Mouse (Mus musculus) kidney, postnatal 0 days (tissue): Measurements from ENCODE around the gene Tjp2. TPM values are rescaled to one million over a fixed set of nuclear protein-coding genes. Genes with fewer than 3 reads are reported as not detected.
A peak's percentile ranks its signal among the peaks of the same experiment; 100 is the strongest.

Experiments
- ATAC-seq: fragments of 200-750 bp; cut with Nextera tagmentation; replicated peaks from 2 replicates; pipeline ENCODE4 v1.8.0; 2017; ENCODE audit warnings: low read depth, moderate number of reproducible peaks, moderate TSS enrichment, moderate library complexity; ENCODE audit not compliant: low FRiP score
- DNase-seq: peaks from one replicate; pipeline ENCODE4 v3.0.0-alpha.2; 2016; ENCODE audit warnings: low spot score
- H3K27ac ChIP-seq: fragments of 300-500 bp; sonication (generic); 2 replicates; pipeline ENCODE4 v1.5.1; 2014; ENCODE audit warnings: mild to moderate bottlenecking
- H3K27me3 ChIP-seq: fragments of 300-500 bp; sonication (generic); 2 replicates; pipeline ENCODE4 v1.6.1; 2014; ENCODE audit warnings: low read length, mixed read lengths; ENCODE audit not compliant: insufficient read depth
- H3K36me3 ChIP-seq: fragments of 300-500 bp; sonication (generic); 2 replicates; pipeline ENCODE4 v1.6.1; 2014; ENCODE audit warnings: low read length, mixed read lengths; ENCODE audit not compliant: insufficient read depth
- H3K4me1 ChIP-seq: fragments of 300-500 bp; sonication (generic); replicated peaks from 2 replicates; pipeline ENCODE4 v1.6.1; 2014; ENCODE audit warnings: antibody characterized with exemption, low read length, mixed read lengths; ENCODE audit not compliant: insufficient read depth
- H3K4me2 ChIP-seq: fragments of 300-500 bp; sonication (generic); 2 replicates; pipeline ENCODE4 v1.6.1; 2014; ENCODE audit warnings: mild to moderate bottlenecking, low read length, moderate library complexity, mixed read lengths
- H3K4me3 ChIP-seq: fragments of 300-500 bp; sonication (generic); replicated peaks from 2 replicates; pipeline ENCODE4 v1.5.1; 2014; ENCODE audit warnings: low read depth, low read length
- H3K9ac ChIP-seq: fragments of 300-500 bp; sonication (generic); 2 replicates; pipeline ENCODE4 v1.6.1; 2014; ENCODE audit warnings: low read depth, low read length
- H3K9me3 ChIP-seq: fragments of 300-500 bp; sonication (generic); replicated peaks from 2 replicates; pipeline ENCODE4 v1.6.1; 2016; ENCODE audit warnings: low read length, inconsistent platforms, mixed read lengths
- CTCF ChIP-seq: IDR thresholded peaks from 2 replicates; pipeline ENCODE4 v1.5.1; 2016; ENCODE audit warnings: antibody characterized with exemption, low read depth, mild to moderate bottlenecking, moderate library complexity
- WGBS: fragments of 180-500 bp; shearing (Covaris S2); extraction: QIAGEN DNeasy Blood & Tissue Kit; methylation state at CpG from one replicate; pipeline ENCODE4 v1.1.7; 2014; 5-methylcytosine and 5-hydroxymethylcytosine counted together
- polyA plus RNA-seq: library from polyadenylated mRNA; unstranded; fragments of >200 nt; fragmentation: Nextera tagmentation; extraction: Ambion mirVana; gene quantifications from 2 replicates; pipeline ENCODE4 v1.2.1, GENCODE M21; 2015

Tjp2 gene
- polyA plus RNA-seq, 1 experiment from 2014 or later, result 24.9 TPM

DNA sequence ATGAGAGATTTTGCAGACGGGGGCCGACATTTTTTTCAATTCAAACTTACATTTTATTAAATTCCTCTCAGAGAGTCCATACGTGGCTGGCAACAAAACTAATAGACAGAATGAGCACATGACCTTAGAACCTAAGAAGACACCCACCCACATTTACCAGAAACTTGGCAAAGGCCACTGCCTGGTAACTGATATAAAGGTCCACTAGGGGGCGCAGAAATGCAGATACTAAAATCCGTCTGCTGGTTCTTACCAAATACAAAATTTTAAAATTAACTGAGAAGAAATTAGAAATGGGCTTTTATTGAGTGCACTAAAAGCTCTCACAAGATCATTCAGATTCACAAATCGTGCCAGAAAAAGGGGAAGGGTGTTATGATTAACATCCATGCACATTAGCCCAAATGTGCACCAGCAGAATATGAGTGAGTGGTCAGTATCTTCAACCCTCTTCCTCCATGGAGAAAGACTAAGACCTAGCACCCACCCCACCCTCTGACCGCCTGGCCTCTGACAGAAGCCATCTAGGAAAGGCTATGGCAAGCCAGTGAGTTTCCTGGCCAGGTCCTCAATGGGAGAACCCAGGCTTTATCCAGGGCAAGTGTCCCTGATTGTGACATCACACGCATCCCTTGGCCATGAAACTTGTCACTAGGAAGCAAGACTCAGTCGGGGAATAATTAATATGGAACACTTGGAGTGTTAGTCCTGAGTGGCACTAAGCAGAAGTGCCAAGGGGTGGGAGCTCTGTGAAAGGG lies 71.4 kb downstream of the Tjp2 start:
- H3K4me3 ChIP-seq, result no peak overlapping the region
- H3K9me3 ChIP-seq, result no peaks in the 10 kb centered on the region
- H3K27me3 ChIP-seq, result no peaks in the 10 kb centered on the region
- no peak overlapping the region for H3K4me2 ChIP-seq
- WGBS, result 54% methylated on average over 9 of the region's 9 CpGs
- peak; percentile 81 for TF ChIP-seq CTCF
- no peak overlapping the region for H3K27ac ChIP-seq
- H3K36me3 ChIP-seq, result no peaks in the 10 kb centered on the region
- no peak for ATAC-seq
- H3K9ac ChIP-seq, result no peak overlapping the region
- DNase-seq, result peak; percentile 89
- peaks cover 16% of the 10 kb centered on the region for H3K4me1 ChIP-seq

DNA sequence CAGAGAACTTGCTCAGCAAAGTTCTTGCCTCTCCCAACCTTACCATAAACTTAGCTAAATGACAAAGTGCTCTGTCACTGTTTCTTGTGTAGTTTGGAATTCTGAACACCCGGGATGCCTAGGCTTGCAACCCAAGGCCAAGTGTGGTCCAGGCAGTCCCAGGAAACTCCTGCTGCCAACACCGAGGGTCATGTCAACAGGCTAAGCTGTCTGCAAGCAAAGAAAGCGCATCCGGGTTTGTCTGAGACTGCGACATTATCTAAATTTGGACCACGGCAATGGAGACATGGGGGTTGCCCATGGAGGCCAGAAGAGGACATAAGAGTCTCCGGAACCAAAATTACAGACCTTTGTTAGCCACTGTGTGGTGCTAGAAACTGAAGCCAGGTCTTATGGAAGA lies 80.8 kb downstream of the Tjp2 start:
- Histone ChIP-seq H3K4me1 (no peaks in the 10 kb centered on the region), H3K4me3 (no peak overlapping the region), H3K36me3 (no peaks in the 10 kb centered on the region), H3K27me3 (no peaks in the 10 kb centered on the region), H3K9me3 (no peaks in the 10 kb centered on the region), H3K27ac (no peak overlapping the region), H3K4me2 (no peak overlapping the region), H3K9ac (no peak overlapping the region)
- no peak for TF ChIP-seq CTCF
- ATAC-seq (no peak), DNase-seq (no peak)
- 89% methylated on average over 7 of the region's 7 CpGs for WGBS

DNA sequence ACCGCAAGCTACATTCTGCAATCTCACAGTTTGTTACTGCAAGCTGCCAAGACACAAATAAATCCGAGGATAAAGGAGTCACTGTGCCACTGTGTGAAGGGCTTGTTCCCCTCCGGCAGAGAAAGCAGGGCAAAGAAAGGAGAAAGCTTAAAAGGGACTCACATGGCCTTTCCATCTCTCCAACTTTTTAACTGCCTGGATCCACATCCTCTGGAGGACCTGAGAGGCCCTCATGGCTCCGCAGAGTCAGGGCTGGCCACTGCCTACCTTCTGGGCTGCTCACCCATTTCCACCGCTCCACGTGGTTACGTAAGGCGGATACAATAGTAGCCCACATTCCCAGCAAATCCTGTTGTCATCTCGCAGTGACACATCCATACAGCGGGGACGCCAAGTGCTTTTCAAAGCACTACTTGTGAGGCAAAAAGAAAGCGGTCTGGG lies 82.2 kb downstream of the Tjp2 start:
- H3K4me1 ChIP-seq, result no peaks in the 10 kb centered on the region
- no peak overlapping the region for H3K27ac ChIP-seq
- H3K27me3 ChIP-seq, result no peaks in the 10 kb centered on the region
- H3K36me3 ChIP-seq, result no peaks in the 10 kb centered on the region
- no peak for DNase-seq
- no peak for TF ChIP-seq CTCF
- no peak for ATAC-seq
- H3K4me2 ChIP-seq, result no peak overlapping the region
- no peak overlapping the region for H3K4me3 ChIP-seq
- H3K9ac ChIP-seq, result no peak overlapping the region
- 88% methylated on average over 12 of the region's 12 CpGs for WGBS
- no peaks in the 10 kb centered on the region for H3K9me3 ChIP-seq

DNA sequence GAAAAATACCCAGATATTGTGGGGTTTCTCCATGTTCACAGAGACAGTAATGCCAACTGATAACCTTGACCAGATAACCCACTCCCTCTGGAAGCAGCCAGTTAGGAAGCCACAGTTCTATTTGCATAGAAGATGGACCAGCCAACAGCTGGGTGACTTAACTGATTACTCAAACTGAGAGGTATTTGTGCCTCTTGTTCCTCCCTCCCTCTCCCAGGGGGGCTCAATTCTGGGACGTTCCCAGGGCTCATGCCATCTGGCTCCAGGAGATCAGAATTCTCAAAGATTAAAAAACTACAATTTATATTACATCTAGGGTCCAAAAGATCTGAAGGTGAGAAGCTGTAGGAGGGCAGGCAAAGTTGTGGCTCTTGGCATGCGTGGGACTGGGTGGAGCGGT lies 84.5 kb downstream of the Tjp2 start:
- H3K27me3 ChIP-seq, result no peaks in the 10 kb centered on the region
- no peak for ATAC-seq
- H3K36me3 ChIP-seq, result no peaks in the 10 kb centered on the region; the same call in 1 of the 2 replicates
- H3K4me3 ChIP-seq, result no peak overlapping the region
- DNase-seq, result no peak
- 74% methylated on average over 3 of the region's 3 CpGs for WGBS
- no peak overlapping the region for H3K9ac ChIP-seq
- no peak overlapping the region for H3K4me2 ChIP-seq
- TF ChIP-seq CTCF, result no peak
- H3K27ac ChIP-seq, result no peak overlapping the region
- H3K9me3 ChIP-seq, result no peaks in the 10 kb centered on the region
- no peaks in the 10 kb centered on the region for H3K4me1 ChIP-seq

DNA sequence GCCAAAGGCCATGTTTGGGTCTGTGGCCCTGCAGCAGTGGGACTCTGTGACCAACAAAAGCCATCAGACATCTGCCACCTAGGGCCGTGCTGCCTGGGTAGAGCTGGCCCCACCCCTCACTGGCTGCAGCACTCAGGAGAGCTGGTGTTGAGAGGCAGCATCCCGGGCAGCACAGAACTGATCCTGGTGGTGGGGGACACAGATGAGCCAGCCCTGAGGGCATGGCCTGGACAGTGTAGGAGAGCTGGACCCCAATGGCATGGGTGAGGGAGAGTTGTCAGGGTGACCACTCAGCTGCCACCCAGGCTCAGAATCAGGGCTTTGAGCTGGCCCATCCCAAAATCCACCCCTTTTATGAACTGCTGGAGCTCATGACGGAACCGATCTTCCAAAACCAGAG lies 87.4 kb downstream of the Tjp2 start:
- Histone ChIP-seq H3K27ac (no peak overlapping the region), H3K36me3 (peaks cover 5% of the 10 kb centered on the region), H3K4me1 (no peaks in the 10 kb centered on the region; the same call in 1 of the 2 replicates), H3K4me2 (no peak overlapping the region), H3K27me3 (no peaks in the 10 kb centered on the region), H3K9ac (no peak overlapping the region), H3K9me3 (no peaks in the 10 kb centered on the region), H3K4me3 (no peak overlapping the region)
- ATAC-seq (0 out of 2 replicates have a peak, but pooled peaks have one; percentile 58), DNase-seq (no peak)
- WGBS, result 53% methylated on average over 4 of the region's 4 CpGs
- no peak for TF ChIP-seq CTCF

DNA sequence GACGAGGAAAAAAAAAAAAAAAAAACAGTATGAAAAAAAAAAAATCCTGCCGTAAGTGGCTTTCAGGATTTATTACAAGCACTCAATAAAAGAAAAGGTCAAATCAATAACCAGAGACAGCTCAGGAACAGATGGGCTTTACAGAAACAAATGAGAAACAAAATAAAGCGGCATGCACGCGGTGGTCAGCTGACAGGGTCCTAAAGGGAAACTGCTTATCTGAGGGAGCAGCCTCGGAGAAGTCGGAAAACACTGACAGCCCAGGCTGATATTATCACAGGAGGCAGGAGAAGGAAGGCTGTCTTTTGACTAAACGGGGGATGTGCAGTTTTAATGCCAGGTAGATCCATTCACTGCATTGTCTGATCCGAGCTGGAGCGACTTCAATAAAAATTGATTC lies 89.8 kb downstream of the Tjp2 start:
- TF ChIP-seq CTCF, result no peak
- no peaks in the 10 kb centered on the region; the same call in 1 of the 2 replicates for H3K4me1 ChIP-seq
- H3K36me3 ChIP-seq, result peaks cover 26% of the 10 kb centered on the region
- peak overlapping the region; percentile 50 for H3K4me2 ChIP-seq
- H3K27ac ChIP-seq, result no peak overlapping the region
- 0 out of 2 replicates have a peak, but pooled peaks cover 3% of the 10 kb centered on the region for H3K9me3 ChIP-seq
- H3K9ac ChIP-seq, result no peak overlapping the region
- no peak for ATAC-seq
- peak; percentile 72 for DNase-seq
- WGBS, result 17% methylated on average over 10 of the region's 10 CpGs
- H3K4me3 ChIP-seq, result peak overlapping the region; percentile 28
- no peaks in the 10 kb centered on the region for H3K27me3 ChIP-seq
